Mouse (Mus musculus) stomach, embryonic 14.5 days (tissue): ENCODE results near the gene Tstd1. TPM values are rescaled to one million over a fixed set of nuclear protein-coding genes. Genes with fewer than 3 reads are reported as not detected.

Source experiments
- ATAC-seq: fragments of 200-750 bp; cut with Nextera tagmentation; 2 replicates; pipeline ENCODE4 v1.8.0; 2017; ENCODE audit warnings: low read depth, moderate TSS enrichment; ENCODE audit not compliant: insufficient number of reproducible peaks, insufficient read depth, low FRiP score
- H3K27ac ChIP-seq: fragments of 300-500 bp; sonication (generic); 2 replicates; pipeline ENCODE4 v1.5.1; 2014; ENCODE audit warnings: mild to moderate bottlenecking, low read length, moderate library complexity, mixed read lengths
- H3K27me3 ChIP-seq: fragments of 300-500 bp; sonication (generic); 2 replicates; pipeline ENCODE4 v1.6.1; 2014; ENCODE audit warnings: low read length, control low read depth, mixed read lengths; ENCODE audit not compliant: control insufficient read depth, insufficient read depth
- H3K36me3 ChIP-seq: fragments of 300-500 bp; sonication (generic); 2 replicates; pipeline ENCODE4 v1.6.1; 2014; ENCODE audit warnings: mild to moderate bottlenecking, control low read depth, low read length, moderate library complexity, mixed read lengths; ENCODE audit not compliant: control insufficient read depth, insufficient read depth
- H3K4me1 ChIP-seq: fragments of 300-500 bp; sonication (generic); 2 replicates; pipeline ENCODE4 v1.6.1; 2014; ENCODE audit warnings: low read length, control low read depth, mixed read lengths; ENCODE audit not compliant: control insufficient read depth, insufficient read depth
- H3K4me2 ChIP-seq: fragments of 300-500 bp; sonication (generic); replicated peaks from 2 replicates; pipeline ENCODE4 v1.6.1; 2014; ENCODE audit warnings: low read depth, low read length, control low read depth
- H3K4me3 ChIP-seq: fragments of 300-500 bp; sonication (generic); 2 replicates; pipeline ENCODE4 v1.5.1; 2014; ENCODE audit warnings: low read depth, low read length, control low read depth
- H3K9ac ChIP-seq: fragments of 300-500 bp; sonication (generic); replicated peaks from 2 replicates; pipeline ENCODE4 v1.6.1; 2014; ENCODE audit warnings: low read depth, mild to moderate bottlenecking, control low read depth, low read length, moderate library complexity, mixed read lengths
- H3K9me3 ChIP-seq: fragments of 300-500 bp; sonication (generic); 2 replicates; pipeline ENCODE4 v1.6.1; 2016; ENCODE audit warnings: low read depth, low read length, control low read depth; ENCODE audit not compliant: control insufficient read depth
- WGBS: fragments of 180-500 bp; shearing (Covaris S2); extraction: QIAGEN DNeasy Blood & Tissue Kit; methylation state at CpG from one replicate; pipeline ENCODE4 v1.1.7; 2014; 5-methylcytosine and 5-hydroxymethylcytosine counted together
- polyA plus RNA-seq: library from polyadenylated mRNA; unstranded; fragments of >200 nt; fragmentation: Nextera tagmentation; extraction: Ambion mirVana; gene quantifications from 2 replicates; pipeline ENCODE4 v1.2.1, GENCODE M21; 2014

Gene Tstd1
- 3.0 and 3.1 TPM in 2 replicates for polyA plus RNA-seq

DNA sequence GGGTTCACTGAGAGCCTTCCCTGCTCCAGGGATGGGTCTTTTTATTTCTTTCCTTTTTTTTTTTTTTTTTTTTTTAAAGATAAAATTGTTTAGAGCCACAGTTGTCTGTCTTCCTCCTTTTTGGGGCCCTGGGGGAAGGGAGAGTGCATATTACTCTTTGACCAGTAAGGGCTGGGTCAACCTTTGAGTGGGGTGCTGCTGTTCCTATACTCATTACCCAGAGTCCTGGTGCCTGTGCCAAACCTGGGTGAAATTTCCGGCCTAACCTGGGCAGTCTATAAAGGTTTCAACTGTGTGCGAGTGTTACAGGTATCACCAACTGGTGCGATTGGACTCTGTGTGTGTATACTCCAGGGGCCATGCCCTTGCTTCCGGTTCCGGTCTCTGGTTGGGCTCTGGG is at the start of gene Tstd1:
Gene Tstd1, plus strand, starts transcription at position 213 of the 400 bp plus-strand sequence.
- 0 out of 2 replicates have a peak, but pooled peaks cover 1% of the 10 kb centered on the region for H3K4me1 ChIP-seq
- no peaks in the 10 kb centered on the region for H3K9me3 ChIP-seq
- H3K27ac ChIP-seq: peak within 1 kb of the TSS; percentile 61
- H3K4me3 ChIP-seq: no peak within 1 kb of the TSS
- no peaks in the 10 kb centered on the region for H3K27me3 ChIP-seq
- no peak within 1 kb of the TSS for H3K9ac ChIP-seq
- H3K36me3 ChIP-seq: peaks cover 47% of the 10 kb centered on the region
- 87% methylated on average over 5 of the region's 5 CpGs for WGBS
- no peak for ATAC-seq
- H3K4me2 ChIP-seq: no peak within 1 kb of the TSS

DNA sequence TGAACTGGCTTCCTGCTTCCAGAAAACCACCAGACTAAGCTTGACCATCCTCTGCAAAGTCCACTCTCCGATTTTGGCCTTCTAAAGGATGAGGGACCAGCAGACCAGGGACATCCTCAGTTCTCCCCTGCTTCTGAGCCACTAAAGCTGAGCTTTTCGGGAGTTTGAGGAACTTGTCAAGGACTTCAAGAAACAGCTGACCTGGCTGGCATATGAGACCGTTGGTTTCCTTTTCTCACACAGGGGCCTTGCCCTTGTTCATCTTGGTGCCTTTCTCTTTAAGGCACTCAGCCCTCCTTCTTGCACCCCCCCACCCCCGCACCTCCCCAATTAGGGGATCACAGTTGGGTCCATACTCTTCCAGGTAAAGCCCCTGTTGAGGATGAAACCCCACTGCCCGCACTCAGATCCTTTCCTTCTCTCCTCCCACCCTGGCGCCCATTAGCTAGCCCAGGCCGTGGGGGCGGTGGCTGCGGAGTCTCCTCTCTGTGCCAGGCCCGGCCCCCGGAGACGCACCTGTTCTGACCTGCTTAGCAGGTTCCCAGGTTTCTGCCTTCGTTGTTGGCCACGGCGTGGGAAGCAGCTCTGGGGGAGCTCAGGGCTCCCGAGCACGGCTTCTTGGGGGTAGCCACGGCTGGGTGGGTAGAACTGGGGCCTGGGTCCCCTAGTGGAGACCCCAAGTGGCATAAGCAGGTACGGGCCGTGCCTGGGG is 48.7 kb upstream of the Tstd1 start, which contains the start of gene Nectin4:
Gene Nectin4, plus strand, starts transcription at position 255 of the 712 bp plus-strand sequence.
- Histone ChIP-seq H3K9ac (0 out of 2 replicates have a peak within 1 kb of the TSS, but pooled peaks have one; percentile 22), H3K36me3 (no peaks in the 10 kb centered on the region), H3K4me1 (peaks cover 14% of the 10 kb centered on the region; the same call in 1 of the 2 replicates), H3K4me3 (peak within 1 kb of the TSS; percentile 18; the same call in 1 of the 2 replicates), H3K9me3 (no peaks in the 10 kb centered on the region), H3K27me3 (no peaks in the 10 kb centered on the region), H3K4me2 (peak within 1 kb of the TSS; percentile 29), H3K27ac (peak within 1 kb of the TSS; percentile 67; the same call in 1 of the 2 replicates)
- peak; percentile 84 for ATAC-seq
- WGBS: 34% methylated on average over 20 of the region's 20 CpGs

DNA sequence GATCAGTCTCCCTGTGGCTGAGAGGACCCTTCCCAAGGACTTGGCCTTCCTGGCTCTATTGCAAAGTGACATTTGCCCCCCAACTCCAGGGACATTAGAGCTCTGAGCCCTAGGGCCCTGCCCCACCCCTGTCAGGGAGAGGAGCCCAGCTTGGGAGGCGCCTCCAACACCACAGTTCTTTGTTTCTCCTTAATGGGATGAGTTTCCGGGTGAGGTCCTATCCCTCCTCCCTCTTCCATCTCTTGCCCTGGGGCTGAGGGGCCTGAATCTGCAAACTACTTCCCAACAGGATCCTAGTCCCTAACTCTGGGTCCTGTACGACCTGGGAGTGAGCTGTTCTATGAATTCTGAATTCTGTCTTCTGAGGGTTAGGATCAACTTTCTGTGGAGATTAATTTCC is 45.8 kb upstream of the Tstd1 start:
- ATAC-seq: no peak
- Histone ChIP-seq H3K4me1 (peaks cover 14% of the 10 kb centered on the region; the same call in 1 of the 2 replicates), H3K4me3 (no peak overlapping the region), H3K27me3 (no peaks in the 10 kb centered on the region), H3K4me2 (peak overlapping the region; percentile 29; the same call in 1 of the 2 replicates), H3K27ac (peak overlapping the region; percentile 12; the same call in 1 of the 2 replicates), H3K9ac (no peak overlapping the region), H3K9me3 (no peaks in the 10 kb centered on the region), H3K36me3 (no peaks in the 10 kb centered on the region)
- 48% methylated on average over 3 of the region's 3 CpGs for WGBS

DNA sequence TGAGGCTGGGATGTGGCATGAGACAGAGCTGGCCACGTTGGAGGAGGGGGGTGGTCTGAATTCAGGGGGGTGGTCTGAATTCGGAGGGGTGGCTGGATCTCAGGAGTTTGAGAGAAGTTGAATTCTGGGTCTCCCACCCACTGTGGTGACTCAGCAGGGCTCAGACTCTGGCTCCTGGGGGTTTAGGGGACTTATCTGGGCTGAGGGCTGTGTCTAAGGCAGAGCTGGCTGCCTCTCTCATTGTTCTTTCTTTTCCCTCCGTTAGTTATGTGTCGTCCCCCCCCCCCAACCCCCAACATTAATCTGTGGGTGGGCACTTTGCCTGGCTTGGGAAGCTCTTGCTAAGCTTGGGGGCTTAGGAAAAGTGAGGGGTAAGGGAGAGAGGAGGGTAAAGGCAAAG is 44.7 kb upstream of the Tstd1 start:
- Histone ChIP-seq H3K4me3 (no peak overlapping the region), H3K4me2 (peak overlapping the region; percentile 29), H3K36me3 (no peaks in the 10 kb centered on the region), H3K9me3 (no peaks in the 10 kb centered on the region), H3K27ac (peak overlapping the region; percentile 12; the same call in 1 of the 2 replicates), H3K9ac (no peak overlapping the region; the same call in 1 of the 2 replicates), H3K4me1 (peaks cover 14% of the 10 kb centered on the region; the same call in 1 of the 2 replicates), H3K27me3 (no peaks in the 10 kb centered on the region)
- WGBS: 7% methylated on average over 4 of the region's 4 CpGs
- no peak for ATAC-seq

DNA sequence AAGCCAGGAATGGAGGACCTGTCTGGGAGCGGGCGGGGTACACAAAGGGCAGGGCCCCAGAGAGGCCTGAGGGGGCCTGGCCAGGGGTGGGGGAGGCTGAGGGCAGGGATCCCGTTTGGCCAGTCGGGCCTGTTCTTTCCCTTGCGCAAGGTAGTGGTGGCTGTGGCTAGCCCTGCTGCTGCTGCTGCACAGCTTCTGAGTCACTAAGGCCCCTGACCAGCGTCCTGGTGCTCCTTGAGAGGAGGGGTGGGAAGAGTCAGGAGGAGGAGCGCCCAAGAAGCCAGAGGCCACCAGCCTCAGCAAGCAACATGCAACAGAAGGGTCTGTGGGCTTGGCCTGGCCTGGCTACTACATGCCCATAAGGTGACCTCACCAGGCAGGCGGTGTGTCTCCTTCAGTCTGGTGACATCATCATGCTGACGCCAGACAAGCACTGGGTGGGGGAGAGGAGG is 43.0 kb upstream of the Tstd1 start:
- H3K4me2 ChIP-seq: peak overlapping the region; percentile 0; the same call in 1 of the 2 replicates
- peak overlapping the region; percentile 10; the same call in 1 of the 2 replicates for H3K27ac ChIP-seq

DNA sequence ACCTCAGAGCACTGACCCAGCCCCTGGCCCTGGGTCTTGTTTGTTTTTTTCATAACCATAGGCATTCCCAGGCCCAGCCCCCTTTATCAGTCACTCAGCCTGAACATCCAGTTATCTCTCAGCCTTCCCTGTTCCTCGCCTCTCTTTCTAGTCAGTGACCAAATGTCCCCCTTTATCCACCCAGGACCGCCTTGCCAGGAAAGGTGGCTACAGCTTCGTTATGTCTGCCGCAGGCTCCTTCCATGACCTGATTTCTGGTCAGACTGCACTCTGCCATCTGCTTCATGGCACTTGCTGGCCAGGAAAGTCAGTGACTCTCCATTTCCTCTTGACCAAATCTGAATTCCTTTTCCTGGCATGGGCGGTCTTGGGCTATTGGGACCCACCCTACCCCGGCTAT is 40.4 kb upstream of the Tstd1 start:
- no peak for ATAC-seq
- H3K27me3 ChIP-seq: no peaks in the 10 kb centered on the region
- WGBS: 82% methylated on average over 6 of the region's 6 CpGs
- no peak overlapping the region for H3K9ac ChIP-seq
- H3K4me2 ChIP-seq: no peak overlapping the region
- no peaks in the 10 kb centered on the region for H3K9me3 ChIP-seq
- H3K27ac ChIP-seq: no peak overlapping the region
- H3K36me3 ChIP-seq: no peaks in the 10 kb centered on the region
- H3K4me3 ChIP-seq: no peak overlapping the region
- H3K4me1 ChIP-seq: peaks cover 11% of the 10 kb centered on the region; the same call in 1 of the 2 replicates

More for the DNA sequence above, 43.0 kb upstream of the Tstd1 start:
- Histone ChIP-seq H3K4me3 (no peak overlapping the region), H3K4me1 (peaks cover 20% of the 10 kb centered on the region; the same call in 1 of the 2 replicates), H3K9me3 (no peaks in the 10 kb centered on the region), H3K9ac (no peak overlapping the region), H3K36me3 (no peaks in the 10 kb centered on the region), H3K27me3 (no peaks in the 10 kb centered on the region)
- 45% methylated on average over 9 of the region's 9 CpGs for WGBS
- ATAC-seq: peak; percentile 87

DNA sequence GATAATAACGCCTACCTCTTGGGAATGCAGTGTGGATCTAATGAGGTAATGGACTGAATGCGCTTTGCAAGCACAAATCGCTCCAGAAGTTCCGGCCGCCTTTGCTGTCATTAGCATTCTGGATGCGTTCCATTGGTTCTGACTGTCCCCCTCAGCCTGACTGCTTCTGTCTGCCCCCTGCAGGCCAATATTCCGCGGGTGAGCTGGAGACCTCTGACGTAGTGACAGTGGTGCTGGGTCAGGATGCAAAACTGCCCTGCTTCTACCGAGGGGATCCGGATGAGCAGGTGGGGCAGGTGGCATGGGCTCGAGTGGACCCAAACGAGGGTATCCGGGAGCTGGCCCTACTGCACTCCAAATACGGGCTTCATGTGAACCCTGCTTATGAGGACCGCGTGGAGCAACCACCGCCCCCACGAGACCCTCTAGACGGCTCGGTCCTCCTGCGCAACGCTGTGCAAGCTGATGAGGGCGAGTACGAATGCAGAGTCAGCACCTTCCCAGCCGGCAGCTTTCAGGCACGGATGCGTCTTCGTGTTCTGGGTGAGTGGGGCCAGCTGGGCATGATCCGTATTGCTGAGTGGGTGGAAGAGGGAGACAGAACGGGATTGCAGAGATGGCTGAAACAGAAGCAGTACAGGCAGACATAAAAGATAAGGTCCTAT is 38.6 kb upstream of the Tstd1 start:
- H3K4me2 ChIP-seq: peak overlapping the region; percentile 46
- no peak overlapping the region for H3K9ac ChIP-seq
- no peaks in the 10 kb centered on the region for H3K9me3 ChIP-seq
- peak; percentile 25; the same call in 1 of the 2 replicates for ATAC-seq
- H3K27me3 ChIP-seq: no peaks in the 10 kb centered on the region
- no peaks in the 10 kb centered on the region for H3K36me3 ChIP-seq
- WGBS: 6% methylated on average over 31 of the region's 31 CpGs
- H3K4me1 ChIP-seq: 0 out of 2 replicates have a peak, but pooled peaks cover 6% of the 10 kb centered on the region
- no peak overlapping the region for H3K27ac ChIP-seq
- peak overlapping the region; percentile 13; the same call in 1 of the 2 replicates for H3K4me3 ChIP-seq

DNA sequence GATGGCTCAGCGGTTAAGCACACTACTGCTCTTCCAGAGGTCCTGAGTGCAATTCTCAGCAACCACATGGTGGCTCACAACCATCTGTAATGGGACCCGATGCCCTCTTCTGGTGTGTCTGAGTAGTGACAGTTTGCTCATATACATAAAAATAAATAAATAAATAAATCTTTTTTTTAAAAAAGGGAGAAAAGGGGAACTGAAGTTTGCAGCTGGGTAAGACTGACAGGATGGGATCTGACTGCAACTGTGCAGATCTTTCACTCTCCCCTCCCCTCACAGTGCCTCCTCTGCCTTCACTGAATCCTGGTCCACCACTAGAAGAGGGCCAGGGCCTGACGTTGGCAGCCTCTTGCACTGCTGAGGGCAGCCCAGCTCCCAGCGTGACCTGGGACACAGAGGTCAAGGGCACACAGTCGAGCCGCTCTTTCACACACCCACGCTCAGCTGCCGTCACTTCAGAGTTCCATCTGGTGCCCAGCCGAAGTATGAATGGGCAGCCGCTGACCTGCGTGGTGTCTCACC is 36.5 kb upstream of the Tstd1 start:
- 83% methylated on average over 11 of the region's 11 CpGs for WGBS
- no peak overlapping the region for H3K27ac ChIP-seq
- no peak for ATAC-seq
- no peaks in the 10 kb centered on the region for H3K9me3 ChIP-seq
- no peaks in the 10 kb centered on the region for H3K27me3 ChIP-seq
- 0 out of 2 replicates have a peak, but pooled peaks cover 6% of the 10 kb centered on the region for H3K4me1 ChIP-seq
- no peak overlapping the region for H3K4me2 ChIP-seq
- no peaks in the 10 kb centered on the region for H3K36me3 ChIP-seq
- H3K4me3 ChIP-seq: no peak overlapping the region
- no peak overlapping the region for H3K9ac ChIP-seq
